Mouse (Mus musculus): ENCODE results near the gene Adgrv1. TPM values are rescaled to one million over a fixed set of nuclear protein-coding genes. Genes with fewer than 3 reads are reported as not detected.
"Not testable (repeated sequence)": the region's sequence is repeated elsewhere in the genome, so short reads cannot be mapped to it uniquely, and the experiment has no call there.

The Adgrv1 gene
- polyA plus RNA-seq, 1 experiment from 2014 or later = 43.1 TPM

- peak overlapping the region; percentile 74 for H3K4me2 ChIP-seq
- peak overlapping the region; percentile 80; the same call in 1 of the 2 replicates for H3K4me3 ChIP-seq (ENCODE audit: low read depth, low read length)
- peak overlapping the region; percentile 40; the same call in 1 of the 2 replicates for H3K9ac ChIP-seq (ENCODE audit: low read length)
- peak overlapping the region; percentile 94 for H3K27ac ChIP-seq (ENCODE audit: low read depth, low read length)
- 8% methylated on average over 14 of the region's 14 CpGs for WGBS
- peaks cover 17% of the 10 kb centered on the region for H3K4me1 ChIP-seq (ENCODE audit: control insufficient read depth, insufficient read depth, low read length)
- H3K9me3 ChIP-seq (ENCODE audit: control insufficient read depth, low read length) = no peaks in the 10 kb centered on the region; the same call in 1 of the 2 replicates
- peak; percentile 94 for DNase-seq (ENCODE audit: low spot score, missing footprints)
- ATAC-seq (ENCODE audit: low FRiP score) = peak; percentile 50
- H3K27me3 ChIP-seq (ENCODE audit: control insufficient read depth, insufficient read depth, low read length) = no peaks in the 10 kb centered on the region
- no peaks in the 10 kb centered on the region for H3K36me3 ChIP-seq (ENCODE audit: control insufficient read depth, insufficient read depth, low read length)
Measured at GRCm38 (mm10) chr13:81656091-81656850, 23.3 kb upstream of the Adgrv1 start.

DNA sequence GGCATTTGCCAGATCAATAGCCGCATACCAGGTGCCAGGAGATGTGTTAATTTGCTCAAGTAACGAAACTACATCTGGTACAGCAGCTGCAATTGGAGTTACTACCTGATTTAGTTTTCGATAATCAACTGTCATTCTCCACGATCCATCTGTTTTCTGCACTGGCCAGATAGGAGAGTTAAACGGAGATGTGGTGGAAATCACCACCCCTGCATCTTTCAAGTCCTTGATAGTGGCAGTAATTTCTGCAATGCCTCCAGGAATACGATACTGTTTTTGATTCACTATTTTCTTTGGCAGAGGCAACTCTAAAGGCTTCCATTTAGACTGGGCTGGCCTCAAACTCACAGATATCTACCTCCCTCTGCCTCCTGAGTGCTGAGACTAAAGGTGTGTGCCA is 17.4 kb upstream of the Adgrv1 start:
- 77% methylated on average over 4 of the region's 6 CpGs for WGBS
- not testable (repeated sequence) for H3K36me3 ChIP-seq (ENCODE audit: control insufficient read depth, insufficient read depth, low read length); H3K4me3 ChIP-seq (ENCODE audit: low read depth, low read length); H3K4me1 ChIP-seq (ENCODE audit: control insufficient read depth, insufficient read depth, low read length); H3K27me3 ChIP-seq (ENCODE audit: control insufficient read depth, insufficient read depth, low read length); ATAC-seq (ENCODE audit: low FRiP score); H3K9me3 ChIP-seq (ENCODE audit: control insufficient read depth, low read length); DNase-seq (ENCODE audit: low spot score, missing footprints); H3K27ac ChIP-seq (ENCODE audit: low read depth, low read length); H3K9ac ChIP-seq (ENCODE audit: low read length); H3K4me2 ChIP-seq

DNA sequence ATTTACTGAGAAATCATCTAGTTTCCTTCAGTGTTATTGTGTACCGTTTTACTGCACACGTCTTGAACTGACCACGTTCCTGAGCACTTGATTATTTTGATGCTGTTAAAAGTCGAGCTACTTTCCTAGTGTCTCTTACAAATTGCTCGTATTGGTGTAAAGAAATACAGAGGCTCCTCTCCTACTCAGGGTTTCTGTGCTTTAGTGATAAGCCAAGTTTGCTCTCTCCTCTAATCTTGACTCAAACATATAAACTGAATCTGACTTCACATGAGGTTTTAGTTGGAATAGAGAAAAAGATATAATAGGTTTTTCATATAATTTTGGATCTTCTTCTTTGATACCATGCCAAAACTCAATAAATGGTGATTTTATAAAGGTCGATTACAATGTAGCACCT is 13.4 kb upstream of the Adgrv1 start:
- no peak for DNase-seq (ENCODE audit: low spot score, missing footprints)
- Histone ChIP-seq H3K9me3 (ENCODE audit: control insufficient read depth, low read length) (no peaks in the 10 kb centered on the region), H3K36me3 (ENCODE audit: control insufficient read depth, insufficient read depth, low read length) (no peaks in the 10 kb centered on the region), H3K4me2 (no peak overlapping the region), H3K4me3 (ENCODE audit: low read depth, low read length) (no peak overlapping the region), H3K27me3 (ENCODE audit: control insufficient read depth, insufficient read depth, low read length) (no peaks in the 10 kb centered on the region), H3K27ac (ENCODE audit: low read depth, low read length) (no peak overlapping the region), H3K4me1 (ENCODE audit: control insufficient read depth, insufficient read depth, low read length) (peaks cover 7% of the 10 kb centered on the region), H3K9ac (ENCODE audit: low read length) (no peak overlapping the region)
- WGBS = 92% methylated on average over 6 of the region's 6 CpGs
- ATAC-seq (ENCODE audit: low FRiP score) = no peak

DNA sequence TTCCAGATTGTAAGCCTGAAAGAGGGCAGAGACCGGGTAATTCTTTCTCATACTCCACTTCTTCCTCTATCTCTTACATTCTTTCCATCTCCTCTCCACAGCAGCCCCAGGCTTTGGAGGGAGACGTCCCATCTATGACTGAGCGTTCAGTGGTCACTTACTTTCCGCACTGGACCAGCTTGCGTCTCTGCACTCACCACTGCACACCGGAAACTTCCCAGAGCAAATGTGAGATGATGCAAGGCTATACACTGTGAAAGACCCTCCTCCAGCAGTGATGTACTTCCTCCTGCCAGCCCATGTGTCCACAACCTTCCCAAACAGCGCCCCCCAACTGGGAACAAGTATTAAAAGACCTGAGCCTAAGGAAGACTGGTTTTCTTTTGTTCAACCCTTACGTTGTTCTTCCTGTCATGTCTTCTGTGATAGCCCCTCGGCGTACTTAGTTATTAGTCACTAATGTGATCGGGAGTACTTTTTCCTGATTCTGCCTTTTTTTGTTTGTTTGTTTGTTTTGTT is 11.2 kb upstream of the Adgrv1 start:
- no peak overlapping the region for H3K4me3 ChIP-seq (ENCODE audit: low read depth, low read length)
- no peak for ATAC-seq (ENCODE audit: low FRiP score)
- no peak overlapping the region for H3K4me2 ChIP-seq
- peaks cover 17% of the 10 kb centered on the region for H3K4me1 ChIP-seq (ENCODE audit: control insufficient read depth, insufficient read depth, low read length)
- H3K36me3 ChIP-seq (ENCODE audit: control insufficient read depth, insufficient read depth, low read length) = no peaks in the 10 kb centered on the region
- no peaks in the 10 kb centered on the region for H3K9me3 ChIP-seq (ENCODE audit: control insufficient read depth, low read length)
- WGBS = 91% methylated on average over 11 of the region's 11 CpGs
- H3K9ac ChIP-seq (ENCODE audit: low read length) = no peak overlapping the region
- DNase-seq (ENCODE audit: low spot score, missing footprints) = peak; percentile 62
- no peak overlapping the region for H3K27ac ChIP-seq (ENCODE audit: low read depth, low read length)
- no peaks in the 10 kb centered on the region for H3K27me3 ChIP-seq (ENCODE audit: control insufficient read depth, insufficient read depth, low read length)

GRCm38 (mm10) chr13:81642491-81643149 is 9.7 kb upstream of the Adgrv1 start:
- H3K9ac ChIP-seq (ENCODE audit: low read length) = no peak overlapping the region
- peak overlapping the region; percentile 44 for H3K27ac ChIP-seq (ENCODE audit: low read depth, low read length)
- WGBS = 51% methylated on average over 7 of the region's 7 CpGs
- H3K4me1 ChIP-seq (ENCODE audit: control insufficient read depth, insufficient read depth, low read length) = peaks cover 20% of the 10 kb centered on the region
- DNase-seq (ENCODE audit: low spot score, missing footprints) = peak; percentile 80
- H3K27me3 ChIP-seq (ENCODE audit: control insufficient read depth, insufficient read depth, low read length) = no peaks in the 10 kb centered on the region
- no peaks in the 10 kb centered on the region for H3K36me3 ChIP-seq (ENCODE audit: control insufficient read depth, insufficient read depth, low read length)
- no peak for ATAC-seq (ENCODE audit: low FRiP score)
- no peak overlapping the region; the same call in 1 of the 2 replicates for H3K4me2 ChIP-seq
- no peak overlapping the region for H3K4me3 ChIP-seq (ENCODE audit: low read depth, low read length)
- no peaks in the 10 kb centered on the region for H3K9me3 ChIP-seq (ENCODE audit: control insufficient read depth, low read length)

- Histone ChIP-seq H3K27me3 (ENCODE audit: control insufficient read depth, insufficient read depth, low read length) (no peaks in the 10 kb centered on the region), H3K36me3 (ENCODE audit: control insufficient read depth, insufficient read depth, low read length) (no peaks in the 10 kb centered on the region), H3K9me3 (ENCODE audit: control insufficient read depth, low read length) (no peaks in the 10 kb centered on the region), H3K4me2 (peak overlapping the region; percentile 0; the same call in 1 of the 2 replicates), H3K27ac (ENCODE audit: low read depth, low read length) (peak overlapping the region; percentile 76), H3K9ac (ENCODE audit: low read length) (no peak overlapping the region; the same call in 1 of the 2 replicates), H3K4me1 (ENCODE audit: control insufficient read depth, insufficient read depth, low read length) (peaks cover 20% of the 10 kb centered on the region), H3K4me3 (ENCODE audit: low read depth, low read length) (no peak overlapping the region)
- WGBS = 6% methylated on average over 8 of the region's 8 CpGs
- DNase-seq (ENCODE audit: low spot score, missing footprints) = peak; percentile 96
- ATAC-seq (ENCODE audit: low FRiP score) = peak; percentile 69
Measured at GRCm38 (mm10) chr13:81641289-81642045, 8.5 kb upstream of the Adgrv1 start.

DNA sequence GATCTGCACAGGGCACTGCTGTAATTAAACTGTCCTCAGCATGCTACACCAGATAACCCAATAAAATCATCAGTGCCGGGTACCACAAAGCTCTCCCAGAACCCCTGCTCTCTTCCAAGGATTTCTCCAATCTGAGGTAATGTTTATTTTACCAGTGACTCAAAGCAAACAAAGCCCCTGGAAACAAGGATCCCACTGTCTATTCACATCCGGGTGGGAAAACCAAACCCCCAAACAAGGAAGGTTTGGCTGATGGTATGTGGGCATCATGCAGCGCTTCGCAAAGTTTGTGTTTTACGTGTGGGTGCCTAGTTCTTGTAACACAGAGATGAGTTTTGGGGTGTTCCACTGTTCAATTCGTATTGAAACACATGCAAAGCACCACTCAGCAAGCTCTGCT is 7.9 kb upstream of the Adgrv1 start:
- H3K27ac ChIP-seq (ENCODE audit: low read depth, low read length) = peak overlapping the region; percentile 76
- no peaks in the 10 kb centered on the region for H3K27me3 ChIP-seq (ENCODE audit: control insufficient read depth, insufficient read depth, low read length)
- H3K4me1 ChIP-seq (ENCODE audit: control insufficient read depth, insufficient read depth, low read length) = peaks cover 20% of the 10 kb centered on the region
- H3K9ac ChIP-seq (ENCODE audit: low read length) = peak overlapping the region; percentile 13; the same call in 1 of the 2 replicates
- peak; percentile 22 for ATAC-seq (ENCODE audit: low FRiP score)
- no peak overlapping the region for H3K4me3 ChIP-seq (ENCODE audit: low read depth, low read length)
- peak; percentile 92 for DNase-seq (ENCODE audit: low spot score, missing footprints)
- no peaks in the 10 kb centered on the region for H3K9me3 ChIP-seq (ENCODE audit: control insufficient read depth, low read length)
- H3K4me2 ChIP-seq = no peak overlapping the region
- no peaks in the 10 kb centered on the region for H3K36me3 ChIP-seq (ENCODE audit: control insufficient read depth, insufficient read depth, low read length)
- 55% methylated on average over 6 of the region's 6 CpGs for WGBS

- H3K27ac ChIP-seq (ENCODE audit: low read depth, low read length) = no peak overlapping the region
- peak; percentile 88 for DNase-seq (ENCODE audit: low spot score, missing footprints)
Measured at GRCm38 (mm10) chr13:81639624-81640023, 6.7 kb upstream of the Adgrv1 start.

More at GRCm38 (mm10) chr13:81639624-81640023, 6.7 kb upstream of the Adgrv1 start:
- peak; percentile 85 for ATAC-seq (ENCODE audit: low FRiP score)
- H3K36me3 ChIP-seq (ENCODE audit: control insufficient read depth, insufficient read depth, low read length) = no peaks in the 10 kb centered on the region
- H3K4me2 ChIP-seq = no peak overlapping the region
- no peaks in the 10 kb centered on the region for H3K9me3 ChIP-seq (ENCODE audit: control insufficient read depth, low read length)
- no peak overlapping the region for H3K9ac ChIP-seq (ENCODE audit: low read length)
- no peaks in the 10 kb centered on the region for H3K27me3 ChIP-seq (ENCODE audit: control insufficient read depth, insufficient read depth, low read length)
- WGBS = 11% methylated on average over 4 of the region's 4 CpGs
- H3K4me1 ChIP-seq (ENCODE audit: control insufficient read depth, insufficient read depth, low read length) = peaks cover 20% of the 10 kb centered on the region
- no peak overlapping the region for H3K4me3 ChIP-seq (ENCODE audit: low read depth, low read length)

All from midbrain, embryonic 11.5 days (tissue).